Mouse (Mus musculus): Measurements from ENCODE around the gene Nedd4. TPM values are rescaled to one million over a fixed set of nuclear protein-coding genes. Genes with fewer than 3 reads are reported as not detected.

Gene Nedd4
- polyA plus RNA-seq, 1 experiment, result 248 TPM

GRCm38 (mm10) chr9:72675745-72676200 is 13.6 kb downstream of the Nedd4 start:
- H3K27me3 ChIP-seq (ENCODE audit: control insufficient read depth, insufficient read depth, low read length), result no peaks in the 10 kb centered on the region
- TF ChIP-seq POLR2A (IDR thresholded peaks at IDR 0.05; ENCODE audit: borderline replicate concordance, insufficient read depth, low read length) (no peak), CTCF (IDR thresholded peaks at IDR 0.05; ENCODE audit: borderline replicate concordance, insufficient read depth, low read depth, low read length) (no peak)
- WGBS, result 46% methylated on average over 3 of the region's 3 CpGs
- H3K4me3 ChIP-seq (replicated peaks; ENCODE audit: insufficient read depth, low read depth, low read length), result no peak overlapping the region
- H3K27ac ChIP-seq (ENCODE audit: insufficient read depth, low read length), result no peak overlapping the region
- DNase-seq, result no peak
- peaks cover 3% of the 10 kb centered on the region; the same call in 1 of the 2 replicates for H3K4me1 ChIP-seq (ENCODE audit: control insufficient read depth, insufficient read depth, low read length)

- Histone ChIP-seq H3K4me1 (ENCODE audit: control insufficient read depth, insufficient read depth, low read length) (peaks cover 3% of the 10 kb centered on the region; the same call in 1 of the 2 replicates), H3K27me3 (ENCODE audit: control insufficient read depth, insufficient read depth, low read length) (no peaks in the 10 kb centered on the region), H3K27ac (ENCODE audit: insufficient read depth, low read length) (no peak overlapping the region), H3K4me3 (replicated peaks; ENCODE audit: insufficient read depth, low read depth, low read length) (no peak overlapping the region)
- no peak for DNase-seq
- 89% methylated on average over 5 of the region's 5 CpGs for WGBS
- no peak for TF ChIP-seq CTCF (IDR thresholded peaks at IDR 0.05; ENCODE audit: borderline replicate concordance, insufficient read depth, low read depth, low read length)
Measured at GRCm38 (mm10) chr9:72677659-72678058, 15.5 kb downstream of the Nedd4 start.

GRCm38 (mm10) chr9:72678771-72679170 is 16.6 kb downstream of the Nedd4 start:
- Histone ChIP-seq H3K27ac (ENCODE audit: insufficient read depth, low read length) (no peak overlapping the region), H3K4me3 (replicated peaks; ENCODE audit: insufficient read depth, low read depth, low read length) (no peak overlapping the region), H3K27me3 (ENCODE audit: control insufficient read depth, insufficient read depth, low read length) (no peaks in the 10 kb centered on the region), H3K4me1 (ENCODE audit: control insufficient read depth, insufficient read depth, low read length) (peaks cover 3% of the 10 kb centered on the region; the same call in 1 of the 2 replicates)
- WGBS, result 57% methylated on average over 4 of the region's 4 CpGs
- DNase-seq, result no peak
- TF ChIP-seq CTCF (IDR thresholded peaks at IDR 0.05; ENCODE audit: borderline replicate concordance, insufficient read depth, low read depth, low read length) (no peak), POLR2A (IDR thresholded peaks at IDR 0.05; ENCODE audit: borderline replicate concordance, insufficient read depth, low read length) (no peak)

- DNase-seq, result no peak
- Histone ChIP-seq H3K27me3 (ENCODE audit: control insufficient read depth, insufficient read depth, low read length) (no peaks in the 10 kb centered on the region), H3K4me3 (replicated peaks; ENCODE audit: insufficient read depth, low read depth, low read length) (no peak overlapping the region), H3K27ac (ENCODE audit: insufficient read depth, low read length) (peak overlapping the region; percentile 21; the same call in 1 of the 2 replicates), H3K4me1 (ENCODE audit: control insufficient read depth, insufficient read depth, low read length) (no peaks in the 10 kb centered on the region)
- TF ChIP-seq POLR2A (IDR thresholded peaks at IDR 0.05; ENCODE audit: borderline replicate concordance, insufficient read depth, low read length), result no peak
- no peak for TF ChIP-seq CTCF (IDR thresholded peaks at IDR 0.05; ENCODE audit: borderline replicate concordance, insufficient read depth, low read depth, low read length)
- 77% methylated on average over 8 of the region's 8 CpGs for WGBS
Measured at GRCm38 (mm10) chr9:72681652-72682228, 19.6 kb downstream of the Nedd4 start.

GRCm38 (mm10) chr9:72683268-72683667 is 21.1 kb downstream of the Nedd4 start:
- DNase-seq, result no peak
- H3K27ac ChIP-seq (ENCODE audit: insufficient read depth, low read length), result no peak overlapping the region
- TF ChIP-seq POLR2A (IDR thresholded peaks at IDR 0.05; ENCODE audit: borderline replicate concordance, insufficient read depth, low read length) (no peak), CTCF (IDR thresholded peaks at IDR 0.05; ENCODE audit: borderline replicate concordance, insufficient read depth, low read depth, low read length) (no peak)
- no peaks in the 10 kb centered on the region for H3K4me1 ChIP-seq (ENCODE audit: control insufficient read depth, insufficient read depth, low read length)
- no peak overlapping the region for H3K4me3 ChIP-seq (replicated peaks; ENCODE audit: insufficient read depth, low read depth, low read length)
- 83% methylated on average over 1 of the region's 1 CpGs for WGBS
- H3K27me3 ChIP-seq (ENCODE audit: control insufficient read depth, insufficient read depth, low read length), result no peaks in the 10 kb centered on the region

- Histone ChIP-seq H3K4me3 (replicated peaks; ENCODE audit: insufficient read depth, low read depth, low read length) (no peak overlapping the region), H3K27me3 (ENCODE audit: control insufficient read depth, insufficient read depth, low read length) (no peaks in the 10 kb centered on the region), H3K4me1 (ENCODE audit: control insufficient read depth, insufficient read depth, low read length) (no peaks in the 10 kb centered on the region; the same call in 1 of the 2 replicates), H3K27ac (ENCODE audit: insufficient read depth, low read length) (no peak overlapping the region)
- TF ChIP-seq POLR2A (IDR thresholded peaks at IDR 0.05; ENCODE audit: borderline replicate concordance, insufficient read depth, low read length) (no peak), CTCF (IDR thresholded peaks at IDR 0.05; ENCODE audit: borderline replicate concordance, insufficient read depth, low read depth, low read length) (no peak)
- no peak for DNase-seq
- WGBS, result 81% methylated on average over 4 of the region's 4 CpGs
Measured at GRCm38 (mm10) chr9:72685231-72685630, 23.1 kb downstream of the Nedd4 start.

GRCm38 (mm10) chr9:72686506-72686905 is 24.4 kb downstream of the Nedd4 start:
- no peak for DNase-seq
- Histone ChIP-seq H3K27me3 (ENCODE audit: control insufficient read depth, insufficient read depth, low read length) (no peaks in the 10 kb centered on the region), H3K4me3 (replicated peaks; ENCODE audit: insufficient read depth, low read depth, low read length) (no peak overlapping the region), H3K27ac (ENCODE audit: insufficient read depth, low read length) (no peak overlapping the region), H3K4me1 (ENCODE audit: control insufficient read depth, insufficient read depth, low read length) (no peaks in the 10 kb centered on the region; the same call in 1 of the 2 replicates)
- WGBS, result 68% methylated on average over 4 of the region's 4 CpGs
- TF ChIP-seq CTCF (IDR thresholded peaks at IDR 0.05; ENCODE audit: borderline replicate concordance, insufficient read depth, low read depth, low read length), result no peak
- TF ChIP-seq POLR2A (IDR thresholded peaks at IDR 0.05; ENCODE audit: borderline replicate concordance, insufficient read depth, low read length), result no peak

- Histone ChIP-seq H3K4me3 (replicated peaks; ENCODE audit: insufficient read depth, low read depth, low read length) (no peak overlapping the region), H3K27me3 (ENCODE audit: control insufficient read depth, insufficient read depth, low read length) (no peaks in the 10 kb centered on the region), H3K27ac (ENCODE audit: insufficient read depth, low read length) (no peak overlapping the region), H3K4me1 (ENCODE audit: control insufficient read depth, insufficient read depth, low read length) (peaks cover 11% of the 10 kb centered on the region)
- no peak for TF ChIP-seq CTCF (IDR thresholded peaks at IDR 0.05; ENCODE audit: borderline replicate concordance, insufficient read depth, low read depth, low read length)
- no peak for TF ChIP-seq POLR2A (IDR thresholded peaks at IDR 0.05; ENCODE audit: borderline replicate concordance, insufficient read depth, low read length)
- WGBS, result 56% methylated on average over 5 of the region's 5 CpGs
- DNase-seq, result no peak
Measured at GRCm38 (mm10) chr9:72689522-72689921, 27.4 kb downstream of the Nedd4 start.
